Mouse (Mus musculus) ES-E14 (cell line): Measurements from ENCODE around the gene Mansc1.

Experiments
- CHD2 ChIP-seq: IDR thresholded peaks from 2 replicates; pipeline ENCODE4 v1.6.1; 2014; ENCODE audit warnings: mild to moderate bottlenecking, low read depth, low read length, inconsistent platforms
- HCFC1 ChIP-seq: IDR thresholded peaks from 2 replicates; pipeline ENCODE4 v1.6.1; 2012; ENCODE audit warnings: low read length, inconsistent platforms, borderline replicate concordance; ENCODE audit not compliant: insufficient read depth
- MAFK ChIP-seq: IDR thresholded peaks from 2 replicates; pipeline ENCODE4 v1.6.1; 2014; ENCODE audit warnings: mild to moderate bottlenecking, low read depth, low read length, inconsistent platforms; ENCODE audit not compliant: insufficient read depth
- ZC3H11A ChIP-seq: IDR thresholded peaks from 2 replicates; pipeline ENCODE4 v1.6.1; 2012; ENCODE audit warnings: low read depth, mild to moderate bottlenecking, inconsistent platforms, low read length, borderline replicate concordance
- ZNF384 ChIP-seq: IDR thresholded peaks from 2 replicates; pipeline ENCODE4 v1.6.1; 2012; ENCODE audit warnings: low read depth, low read length, inconsistent platforms

DNA sequence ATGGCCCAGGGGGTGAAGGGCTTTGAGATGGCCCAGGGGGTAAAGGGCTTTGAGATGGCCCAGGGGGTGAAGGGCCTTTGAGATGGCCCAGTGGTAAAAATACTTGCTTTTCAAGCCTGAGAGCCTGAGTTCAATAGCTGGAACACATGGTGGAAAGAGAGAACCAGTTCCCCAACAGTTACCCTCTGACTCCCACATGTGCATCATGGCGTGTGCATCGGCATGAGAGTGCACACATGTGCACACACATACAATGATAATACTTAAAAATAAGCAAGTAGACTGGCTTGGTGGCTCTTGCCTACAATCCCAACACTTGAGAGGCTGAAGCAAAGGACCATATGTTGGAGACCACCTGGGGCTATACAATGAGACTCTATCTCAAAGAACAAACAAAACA is 47.7 kb downstream of the Mansc1 start:
- TF ChIP-seq MAFK (no peak), HCFC1 (no peak), ZNF384 (no peak), ZC3H11A (no peak), CHD2 (no peak)
